Mouse (Mus musculus): ENCODE data around the gene Hbs1l.

Gene Hbs1l

DNA sequence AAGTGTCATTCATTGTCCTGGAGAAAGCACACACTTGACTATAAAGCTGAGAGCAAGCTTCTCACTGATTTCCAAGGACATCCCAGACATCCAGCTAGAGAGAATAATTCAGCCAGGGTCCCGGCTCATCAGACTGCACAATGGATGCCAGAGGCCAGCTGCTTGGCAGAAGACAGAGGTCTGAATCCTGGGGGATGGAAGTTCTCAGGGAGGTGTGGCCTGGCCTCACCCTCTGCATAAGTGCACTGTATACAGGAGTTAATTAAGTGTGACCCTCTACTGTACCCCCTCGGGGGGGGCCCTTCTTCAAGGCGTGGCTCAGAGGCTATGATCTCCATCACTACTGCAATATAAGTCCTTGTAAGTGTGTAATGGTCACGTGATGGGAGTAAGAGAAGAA, 105.5 kb downstream of the Hbs1l start:
- no peak for DNase-seq (ENCODE audit: low spot score in 2 of 2)

DNA sequence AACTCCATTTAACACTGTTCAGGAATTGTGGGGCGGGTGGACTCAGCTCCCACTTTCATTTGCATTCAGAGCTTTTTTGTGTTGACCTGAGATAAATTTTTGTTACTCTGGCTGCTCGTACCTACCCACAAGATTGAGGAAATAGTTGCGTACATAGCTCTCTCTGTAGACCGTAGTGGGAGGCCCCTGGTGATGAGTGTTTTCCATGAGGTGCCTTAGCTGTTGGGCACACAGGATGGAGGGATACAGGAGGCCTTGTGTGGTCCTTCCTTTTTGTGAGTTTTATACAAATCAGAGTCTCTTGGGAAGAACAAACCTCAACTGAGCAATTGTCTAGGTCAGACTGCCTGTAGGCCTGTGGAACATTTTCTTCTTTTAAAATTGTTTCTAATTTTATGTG, 109.0 kb downstream of the Hbs1l start:
- DNase-seq (ENCODE audit: low spot score in 2 of 2), result no peak

DNA sequence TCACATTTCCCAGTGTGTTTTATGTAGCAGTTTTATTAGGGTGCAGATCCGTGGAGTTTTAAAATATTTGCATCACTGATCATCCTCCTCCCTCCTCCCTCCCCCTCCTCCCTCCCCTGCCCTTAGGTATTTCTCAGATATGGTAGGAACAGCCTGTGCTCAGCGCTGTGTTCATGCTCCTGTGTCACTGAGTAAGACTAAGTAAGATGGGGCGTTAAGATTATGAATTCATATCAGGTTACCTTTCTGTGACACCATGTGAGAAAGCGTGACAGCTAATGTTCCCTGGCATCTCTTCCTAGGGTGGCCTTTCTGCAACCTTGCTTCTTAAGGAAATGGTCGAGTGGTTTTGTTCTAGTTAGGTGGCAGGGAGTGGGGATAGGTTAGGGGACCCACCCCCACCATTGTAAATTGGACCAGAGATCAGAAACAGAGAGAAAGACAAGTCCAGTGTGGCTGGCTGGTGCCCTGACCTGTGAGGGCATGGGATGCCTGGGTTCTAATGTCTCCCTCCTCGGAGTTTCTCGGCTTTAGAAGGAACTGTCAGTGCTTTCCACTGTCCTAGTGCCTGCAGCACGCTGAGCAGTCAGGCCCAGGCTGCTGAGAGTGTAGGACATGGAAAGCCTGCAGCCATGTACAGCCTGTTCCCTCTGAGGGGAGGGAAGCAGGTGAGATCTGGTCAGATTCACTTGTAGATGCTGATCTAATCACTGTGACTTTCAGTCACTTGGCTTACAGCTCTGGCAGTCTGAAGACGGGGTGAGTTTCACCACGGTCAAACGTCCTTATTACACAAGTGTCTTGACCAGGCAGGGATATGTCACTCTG, 110.1 kb downstream of the Hbs1l start:
- DNase-seq (ENCODE audit: low spot score in 2 of 2), result no peak

DNA sequence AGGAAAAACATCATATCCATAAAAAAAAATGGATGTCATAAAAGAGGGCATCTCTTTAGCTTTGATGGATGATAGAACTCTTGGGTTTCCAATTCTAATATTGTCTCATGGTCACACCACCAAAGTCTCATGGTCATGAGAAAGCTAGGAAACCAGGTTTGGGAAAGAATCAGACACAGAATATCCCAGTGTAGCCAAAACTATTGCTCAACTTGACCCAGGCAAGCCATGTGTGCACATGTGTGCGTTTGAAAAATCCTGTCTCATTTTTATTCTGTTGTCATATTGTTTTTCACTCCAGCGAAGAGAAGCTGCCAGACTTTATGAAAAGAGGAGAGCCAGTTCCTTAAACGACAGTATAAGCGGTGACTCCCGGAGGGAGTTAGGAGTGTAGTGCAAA, 114.9 kb downstream of the Hbs1l start:
- DNase-seq (ENCODE audit: low spot score in 2 of 2), result no peak

DNA sequence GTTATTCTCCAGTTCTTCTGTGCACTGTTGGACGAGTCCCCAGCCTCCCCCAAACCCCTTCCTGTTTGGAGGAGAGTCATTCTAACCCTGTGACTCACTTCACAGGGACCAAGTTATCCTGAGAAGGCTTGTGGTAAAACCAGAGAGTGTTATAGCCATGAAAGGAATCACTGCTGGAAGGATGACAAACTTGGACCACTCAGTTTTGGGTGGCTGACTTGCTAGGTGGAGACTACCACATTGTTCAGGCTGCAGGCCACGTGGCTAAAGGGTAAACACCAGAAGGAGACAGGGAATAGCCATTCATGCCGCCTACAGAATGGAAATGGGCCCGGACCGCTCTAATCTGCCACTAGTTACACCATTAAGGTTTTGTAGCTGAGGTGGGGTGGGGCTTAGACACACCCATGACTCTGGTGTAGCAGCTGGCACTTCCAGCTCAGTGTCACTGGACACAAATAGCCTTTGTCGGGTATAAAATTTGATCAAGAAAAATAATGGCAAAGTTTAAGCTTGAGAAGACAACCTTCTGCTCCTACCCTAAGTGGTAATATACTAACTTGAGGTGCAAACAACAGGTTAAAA, 115.9 kb downstream of the Hbs1l start:
- DNase-seq (ENCODE audit: low spot score in 2 of 2), result no peak

DNA sequence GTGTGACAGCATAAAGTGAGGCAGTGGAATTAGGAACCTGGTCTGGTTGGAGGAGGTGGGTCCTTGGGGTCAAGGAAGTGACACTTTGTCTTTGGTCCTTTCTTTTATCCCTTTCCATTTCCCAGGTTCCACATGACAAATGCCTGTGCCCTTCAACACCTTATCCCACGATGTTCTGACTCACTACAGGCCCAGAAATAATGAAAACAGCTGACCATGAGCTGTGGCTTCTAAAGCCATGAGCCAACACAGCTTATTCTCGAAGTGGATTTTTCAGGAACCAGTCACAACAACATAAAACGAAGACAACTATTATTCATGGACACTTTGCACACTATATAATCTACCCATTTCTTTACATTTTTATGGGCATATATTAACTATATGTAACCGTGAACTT, 119.3 kb downstream of the Hbs1l start:
- no peak for DNase-seq (ENCODE audit: low spot score in 2 of 2)

DNA sequence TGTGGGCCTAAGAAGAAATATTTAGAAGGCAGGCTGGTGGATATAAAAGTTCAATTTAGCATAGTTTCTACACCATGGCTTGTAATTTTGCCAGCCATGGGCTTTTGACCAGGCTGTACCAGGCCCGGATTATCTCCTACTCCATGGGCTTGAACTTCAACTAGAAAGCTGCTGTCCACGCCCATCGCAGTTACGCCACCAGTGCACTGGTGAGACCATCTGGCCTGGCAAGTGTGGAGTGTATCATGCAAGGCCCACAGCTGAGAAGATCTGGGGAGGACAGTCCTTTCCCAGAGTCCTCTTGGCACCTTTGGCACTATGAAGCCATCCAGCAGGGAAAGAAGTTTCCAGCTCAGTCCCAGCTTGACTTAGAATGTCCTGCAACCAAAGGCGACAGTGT, 120.4 kb downstream of the Hbs1l start:
- DNase-seq (ENCODE audit: low spot score in 2 of 2), result no peak

Data from right cerebral cortex, adult 2 months (tissue).